Mouse (Mus musculus) bone marrow macrophage, adult 2 months (primary cell): Measurements from ENCODE around the gene Zbed4.

ENCODE experiments used
- CTCF ChIP-seq: IDR thresholded peaks from 2 replicates; pipeline ENCODE4 v1.5.1; 2012; ENCODE audit warnings: low read depth, mild to moderate bottlenecking, low read length, moderate library complexity
- POLR2A ChIP-seq: IDR thresholded peaks from 2 replicates; pipeline ENCODE4 v1.6.1; 2012; ENCODE audit warnings: mild to moderate bottlenecking, low read depth, low read length, borderline replicate concordance

GRCm38 (mm10) chr15:88717239-88717638 is 34.2 kb upstream of the Zbed4 start:
- TF ChIP-seq POLR2A (no peak), CTCF (no peak)
